Mouse (Mus musculus): ENCODE measurements around the gene Anxa5.
A peak's percentile ranks its signal among the peaks of the same experiment; 100 is the strongest.

Gene Anxa5

DNA sequence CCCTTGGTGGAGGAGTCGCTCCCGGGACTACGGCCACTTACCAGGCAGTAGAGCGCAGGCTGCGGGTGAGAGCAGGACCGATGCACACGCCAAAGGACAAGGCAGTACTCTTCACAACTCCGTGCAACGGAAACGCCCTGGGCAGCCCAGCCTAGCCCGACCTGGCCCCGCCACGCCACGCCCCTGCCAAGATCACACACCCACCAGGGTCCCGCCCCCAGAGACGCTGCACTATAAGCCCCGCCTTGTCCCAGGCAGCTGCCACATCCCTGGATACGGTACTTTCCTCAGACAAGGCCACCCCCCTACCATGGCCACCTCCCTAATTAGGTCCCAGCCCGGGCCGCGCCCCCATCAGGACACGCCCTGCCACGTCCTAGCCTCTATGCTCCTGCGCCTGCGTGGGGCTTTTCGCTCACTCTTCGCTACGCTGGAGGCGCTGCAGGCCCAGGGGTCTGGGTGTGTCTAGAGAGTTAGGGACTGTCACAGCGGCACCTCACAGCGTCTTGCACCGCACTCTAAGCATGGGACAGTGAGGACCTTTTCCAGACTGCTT is at the start of gene Anxa5, which contains the start of gene 1810062G17Rik:
Anxa5 (minus strand) TSS at position 363 of the 556 bp plus-strand sequence.
1810062G17Rik (plus strand) TSS at position 406 of the 556 bp plus-strand sequence.
- DNase-seq (ENCODE audit: low spot score) = peak; percentile 99

DNA sequence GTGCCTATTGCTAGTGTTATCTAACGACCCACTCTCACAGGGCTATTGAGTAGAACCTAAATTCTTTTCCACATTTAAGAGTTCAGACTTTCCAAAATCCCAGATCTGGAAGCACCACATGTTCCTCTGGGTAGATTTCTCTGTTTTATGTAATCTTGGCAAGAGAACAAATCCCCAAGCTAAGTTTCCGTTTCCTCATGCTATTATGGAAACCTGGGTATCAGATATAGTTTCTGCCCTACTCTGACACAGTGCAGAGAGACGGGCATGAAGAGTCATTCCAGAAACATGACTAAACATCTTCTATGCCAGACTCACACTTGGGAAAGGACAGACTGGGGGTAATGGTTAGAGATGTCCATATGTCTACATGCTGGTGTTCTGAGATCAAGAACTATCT is 48.8 kb upstream of the Anxa5 start:
- DNase-seq (ENCODE audit: low spot score) = no peak

DNA sequence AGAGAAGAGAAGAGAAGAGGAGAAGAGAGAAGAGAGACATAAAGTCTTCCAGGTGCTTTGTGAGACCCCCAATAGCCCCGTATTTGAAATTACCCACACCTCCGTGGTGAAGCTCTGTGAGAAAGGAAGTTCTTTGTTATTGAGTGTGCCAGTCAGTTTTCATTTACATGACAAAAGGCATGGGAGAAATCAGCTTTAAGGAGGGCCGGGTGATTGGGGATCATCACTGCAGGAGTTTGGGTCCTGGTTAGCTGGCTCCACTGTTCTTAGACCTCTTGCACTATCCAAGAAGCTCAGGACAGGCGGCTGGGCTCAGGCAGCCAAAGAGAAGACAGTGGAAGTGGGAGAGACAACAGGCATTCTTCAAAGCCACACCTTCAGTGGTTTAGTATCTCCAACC is 46.4 kb upstream of the Anxa5 start:
- no peak for DNase-seq (ENCODE audit: low spot score)

DNA sequence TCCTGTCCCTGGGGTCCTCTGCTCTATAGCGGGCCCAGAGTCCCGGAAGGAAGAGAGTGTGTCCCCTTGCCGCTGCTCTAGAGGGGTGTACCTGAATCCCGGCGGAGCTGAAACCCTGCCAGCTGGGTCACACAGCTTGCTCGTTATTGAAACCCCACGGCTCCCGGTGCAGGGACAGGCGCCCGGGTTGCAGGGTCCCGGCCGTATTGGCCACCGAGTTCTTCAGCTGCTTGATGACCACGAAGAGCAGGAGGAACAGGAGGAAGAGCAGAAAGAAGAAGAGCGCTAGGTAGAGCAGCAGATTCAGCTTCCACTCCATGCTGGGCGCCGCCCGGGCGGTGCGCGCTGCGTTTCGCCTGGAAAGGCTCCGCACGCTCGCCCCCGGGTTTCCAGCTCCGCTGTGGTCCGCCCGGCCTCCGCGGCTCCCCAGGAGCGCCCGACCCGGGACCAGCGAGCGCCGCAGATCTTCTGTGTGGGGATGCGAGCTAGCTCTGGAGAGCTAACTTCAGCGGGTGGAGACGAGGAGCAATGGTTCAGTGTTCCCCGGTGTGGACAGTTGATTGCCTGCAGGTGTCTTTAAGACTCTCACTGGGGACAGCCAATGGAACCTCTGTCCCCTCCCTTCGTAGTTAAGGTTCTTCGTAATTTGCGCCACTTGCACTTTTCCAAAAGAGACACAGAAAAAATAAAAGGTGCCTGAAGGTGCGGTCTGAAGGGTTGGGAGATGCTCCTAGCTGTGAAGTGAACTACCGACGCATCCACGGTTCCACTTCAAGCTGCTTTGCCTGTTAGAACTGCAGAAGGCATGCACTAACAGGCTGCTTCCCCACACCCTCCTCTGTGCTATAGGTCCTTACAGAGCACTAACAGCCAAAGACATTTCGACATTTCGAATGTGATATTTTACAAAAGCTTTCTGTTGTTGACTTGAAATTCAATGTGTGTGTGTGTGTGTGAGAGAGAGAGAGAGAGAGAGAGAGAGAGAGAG is 45.7 kb upstream of the Anxa5 start, which contains the start of gene Gm11549:
Gm11549 (minus strand) TSS at position 741 of the 988 bp plus-strand sequence.
- DNase-seq (ENCODE audit: low spot score) = no peak

DNA sequence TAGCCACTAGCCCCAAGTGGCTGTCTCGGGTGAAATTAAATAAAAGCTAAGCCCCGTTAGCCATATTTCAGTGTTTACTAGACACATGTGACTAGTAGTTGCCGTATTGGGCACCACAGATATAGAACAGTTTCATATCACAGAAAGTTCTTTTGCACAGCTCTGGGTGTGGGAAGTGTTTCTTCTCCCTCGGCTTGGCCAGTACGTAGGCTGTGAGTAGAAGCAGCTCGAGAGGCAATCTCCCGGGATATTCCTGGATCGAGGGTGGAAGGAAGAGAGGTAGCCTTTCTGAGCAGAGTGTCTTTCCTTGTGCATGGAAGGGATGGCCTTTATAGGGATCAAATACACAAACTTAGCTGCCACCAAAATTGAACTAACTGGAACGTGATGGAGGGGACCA is 40.5 kb upstream of the Anxa5 start:
- no peak for DNase-seq (ENCODE audit: low spot score)

DNA sequence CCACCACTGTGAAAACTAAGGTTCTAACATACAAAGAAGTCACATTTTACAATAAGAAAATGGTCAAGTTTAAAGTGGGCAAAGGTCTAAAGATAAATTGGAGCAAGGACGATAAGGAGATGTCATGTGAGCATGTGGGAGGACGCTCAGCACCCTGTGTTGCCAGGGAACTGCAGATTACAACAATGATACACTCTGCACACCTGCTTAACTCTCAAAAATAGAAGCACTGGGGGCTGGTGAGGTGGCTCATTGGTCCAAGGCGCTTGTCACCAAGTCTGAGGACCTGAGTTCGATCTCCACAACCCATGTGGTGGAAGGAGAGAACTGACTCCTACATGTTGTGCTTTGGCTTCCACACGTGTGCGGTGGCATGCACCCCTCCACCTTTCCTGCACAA is 35.8 kb upstream of the Anxa5 start:
- DNase-seq (ENCODE audit: low spot score) = no peak

DNA sequence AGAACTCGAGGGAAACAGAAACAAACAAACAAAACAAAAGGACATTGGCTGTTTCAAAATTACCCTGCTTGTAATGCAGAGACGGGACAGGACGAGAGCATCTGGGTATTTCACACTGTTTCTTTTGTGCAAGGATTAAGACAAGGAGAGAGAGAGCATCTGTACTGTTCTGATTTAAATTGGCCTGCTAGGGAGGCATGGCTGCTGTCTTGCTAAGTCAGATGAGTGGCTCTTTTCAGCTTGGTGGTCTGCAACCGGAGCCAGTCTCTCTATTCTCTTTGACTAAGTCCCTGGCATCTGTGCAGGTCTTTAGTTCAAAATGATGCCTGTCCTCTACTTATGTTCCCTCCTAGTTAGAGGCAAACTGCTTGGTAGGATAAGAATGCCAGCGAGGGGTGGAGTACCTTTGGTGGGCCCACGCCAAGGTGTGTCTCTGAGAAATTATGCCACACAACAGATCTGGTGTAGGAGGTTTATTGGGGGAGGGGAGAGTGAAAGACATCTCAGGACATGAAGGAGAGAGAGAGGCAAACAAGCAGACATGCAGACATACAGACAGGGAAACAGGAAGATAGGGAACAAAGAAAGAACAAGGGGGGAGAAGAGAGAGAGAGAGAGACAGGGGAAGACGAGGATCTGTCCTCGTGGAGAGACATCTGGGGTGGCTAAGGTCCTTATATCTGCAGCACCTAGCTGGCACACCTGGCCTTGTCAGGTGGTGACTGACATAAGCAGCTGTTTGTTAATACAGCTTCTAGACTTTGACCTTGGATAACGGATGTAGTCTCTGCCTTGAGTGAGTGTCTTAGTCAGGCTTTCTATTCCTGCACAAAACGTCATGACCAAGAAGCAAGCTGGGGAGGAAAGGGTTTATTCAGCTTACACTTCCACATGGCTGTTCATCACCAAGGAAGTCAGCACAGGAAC is 30.4 kb upstream of the Anxa5 start:
- no peak for DNase-seq (ENCODE audit: low spot score)

DNA sequence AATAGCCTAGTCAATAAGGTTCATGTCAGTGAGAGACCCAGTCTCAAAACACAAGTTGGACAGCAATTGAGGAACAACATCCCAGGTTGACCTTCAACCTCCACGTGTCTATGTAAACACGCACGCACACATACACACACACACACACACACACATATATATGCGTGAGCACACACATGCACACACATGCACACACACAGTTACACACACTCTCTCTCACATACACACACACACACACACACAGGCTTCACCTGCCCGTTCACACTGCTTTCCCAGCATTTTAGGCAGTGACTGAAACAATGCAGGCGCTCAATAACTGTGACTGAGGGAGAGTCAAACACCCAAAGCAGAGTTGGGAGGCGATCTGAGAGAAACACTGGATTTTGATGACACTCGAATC is 29.6 kb upstream of the Anxa5 start:
- no peak for DNase-seq (ENCODE audit: low spot score)

DNA sequence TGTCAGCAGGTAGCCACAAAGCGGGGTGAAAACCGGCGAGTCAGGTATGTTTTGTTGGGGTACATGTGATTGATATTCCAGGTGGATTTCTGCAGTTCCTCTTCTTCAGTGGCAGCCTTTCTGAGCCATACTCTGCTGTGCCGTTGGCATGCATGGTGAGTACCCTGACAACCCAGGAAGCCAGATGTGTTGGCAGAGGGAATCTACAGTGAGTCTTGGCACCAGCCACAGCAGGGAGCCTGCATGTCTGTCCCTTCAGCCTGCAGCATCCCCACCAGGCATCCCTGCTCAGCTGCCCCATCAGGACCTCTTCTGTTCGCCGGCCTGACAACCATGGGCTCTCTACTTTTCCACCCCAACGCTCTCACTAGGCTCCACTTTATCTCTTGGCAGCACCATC is 25.9 kb upstream of the Anxa5 start:
- no peak for DNase-seq (ENCODE audit: low spot score)

DNA sequence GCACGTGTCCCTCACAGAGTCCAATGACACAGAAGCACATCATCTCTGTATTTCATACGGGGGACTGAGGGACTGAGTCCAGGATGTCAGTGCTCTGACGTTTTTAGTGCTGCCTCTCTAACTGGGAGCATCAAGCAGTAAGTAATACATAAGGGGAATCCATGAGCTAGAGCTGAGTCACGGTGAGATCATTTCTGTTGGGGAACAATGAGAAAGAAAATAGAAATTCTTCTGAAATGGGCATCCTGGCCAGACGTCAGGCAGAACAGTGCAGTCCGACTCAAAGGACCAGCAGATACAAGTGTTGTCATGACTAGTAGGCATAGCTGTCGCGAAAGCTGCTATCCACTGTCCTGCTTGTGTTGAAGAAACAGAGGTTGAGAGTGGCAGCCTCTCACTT is 25.3 kb upstream of the Anxa5 start:
- no peak for DNase-seq (ENCODE audit: low spot score)

DNA sequence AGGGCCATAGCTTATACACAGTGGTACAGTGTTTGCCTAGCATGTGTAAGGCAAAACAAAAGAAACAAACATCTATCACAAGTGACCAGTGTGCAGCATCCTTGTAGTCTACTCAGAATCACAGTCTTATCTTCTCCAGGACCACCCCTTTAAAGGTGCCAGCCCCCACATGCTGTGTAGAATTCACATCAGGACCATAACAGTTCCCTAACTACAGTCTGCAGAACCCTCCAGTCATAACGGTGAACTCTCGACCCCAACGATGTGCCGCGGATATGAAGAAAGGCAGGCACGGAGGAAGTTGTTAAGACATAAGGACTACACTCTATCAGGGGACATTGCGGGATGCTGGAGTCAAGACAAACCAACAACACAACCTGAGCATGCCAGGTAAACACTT is 23.7 kb upstream of the Anxa5 start:
- no peak for DNase-seq (ENCODE audit: low spot score)

DNA sequence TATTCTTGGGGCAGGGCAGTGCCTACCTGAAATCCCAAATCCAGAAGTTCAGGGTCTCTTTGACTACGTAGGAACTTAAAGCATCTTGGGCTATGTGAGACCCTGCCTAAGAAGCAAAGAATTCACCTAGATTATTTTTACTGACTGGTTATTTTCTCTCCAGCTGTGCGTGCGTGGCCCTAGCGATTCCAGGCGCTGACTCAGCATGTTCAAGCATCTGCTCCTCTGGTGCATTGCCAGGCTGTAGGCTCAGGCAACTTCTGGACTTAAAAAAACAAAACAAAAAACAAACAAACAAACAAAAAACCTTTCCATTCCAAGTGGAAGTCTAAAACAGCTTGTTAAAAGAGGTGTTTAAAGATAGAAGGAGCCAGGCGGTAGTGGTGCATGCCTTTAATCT is 22.5 kb upstream of the Anxa5 start:
- DNase-seq (ENCODE audit: low spot score) = no peak

DNA sequence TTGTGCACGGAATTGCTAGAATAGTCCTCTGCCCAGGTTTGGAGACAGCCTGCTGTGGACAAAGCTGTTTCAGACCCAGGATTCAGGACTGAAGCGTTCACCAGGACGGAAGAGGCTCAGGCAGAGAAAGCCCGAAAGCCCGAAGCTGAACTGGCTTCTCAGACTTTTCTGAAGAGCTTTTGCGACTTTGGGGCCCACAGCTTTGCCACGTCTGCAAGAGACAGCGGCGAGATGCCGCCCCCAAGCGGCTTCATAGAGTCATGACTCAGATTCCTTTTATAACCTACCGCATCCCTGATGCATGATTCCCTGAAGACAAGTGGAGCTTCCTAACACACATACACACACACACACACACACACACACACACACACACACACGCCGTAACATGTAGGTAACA is 21.1 kb upstream of the Anxa5 start:
- peak; percentile 32 for DNase-seq (ENCODE audit: low spot score)

DNA sequence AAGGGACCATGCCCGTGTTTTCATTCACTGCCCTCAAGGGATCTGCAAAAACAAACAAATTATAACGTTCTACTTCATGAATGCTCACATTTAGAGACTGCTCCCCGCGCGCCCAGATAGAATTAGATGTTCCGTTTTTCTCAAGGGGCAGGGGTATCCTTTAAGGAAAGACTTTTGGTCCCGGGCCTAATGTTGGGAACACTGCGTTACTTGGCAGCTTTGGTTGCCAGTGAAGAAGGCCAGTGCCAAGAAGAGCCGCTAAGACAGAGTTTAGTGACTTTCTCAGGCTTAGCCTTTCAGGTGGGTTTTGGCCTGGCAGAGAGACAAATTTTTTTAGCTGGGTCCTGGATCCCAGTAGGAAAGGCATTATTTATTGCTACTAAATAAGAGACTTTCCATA is 20.6 kb upstream of the Anxa5 start:
- DNase-seq (ENCODE audit: low spot score) = no peak

DNA sequence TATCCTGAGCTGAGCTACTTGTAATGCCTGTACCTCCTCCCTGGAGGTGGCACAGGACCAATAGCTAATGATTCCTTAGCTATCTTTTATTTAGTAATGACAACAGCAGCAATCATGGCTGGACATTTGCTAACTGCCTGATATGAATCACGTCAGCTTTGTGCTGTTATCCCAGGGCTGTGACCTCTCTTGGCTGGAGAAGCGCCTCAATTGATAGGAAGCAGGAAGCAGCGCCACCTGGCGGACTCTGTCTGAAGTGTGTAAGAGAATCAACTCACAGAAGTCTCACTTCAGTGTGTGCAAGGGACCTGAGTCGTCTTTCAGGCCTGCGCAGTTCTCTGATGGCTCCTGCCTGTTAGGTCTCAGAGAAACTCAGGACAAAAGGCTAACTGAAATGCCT is 19.7 kb upstream of the Anxa5 start:
- peak; percentile 63 for DNase-seq (ENCODE audit: low spot score)

DNA sequence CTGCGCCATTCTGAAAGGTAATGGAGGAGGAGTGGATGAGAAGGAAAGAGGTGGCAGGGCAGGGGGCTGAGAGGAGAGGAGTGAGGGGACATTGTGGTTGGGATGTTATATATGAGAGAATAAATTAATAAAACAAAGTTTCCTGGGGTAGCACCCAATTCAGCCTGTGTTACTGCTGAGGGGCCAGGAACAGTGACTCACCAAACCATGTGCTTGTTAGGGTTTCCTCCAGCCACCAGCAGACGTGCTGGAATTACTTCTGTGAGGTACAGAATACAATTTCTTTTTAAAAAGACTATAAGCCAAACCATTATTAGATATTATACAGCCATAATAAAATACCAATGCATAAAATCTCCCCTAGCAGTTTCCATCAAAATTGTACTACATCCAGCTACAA is 18.9 kb upstream of the Anxa5 start:
- no peak for DNase-seq (ENCODE audit: low spot score)

DNA sequence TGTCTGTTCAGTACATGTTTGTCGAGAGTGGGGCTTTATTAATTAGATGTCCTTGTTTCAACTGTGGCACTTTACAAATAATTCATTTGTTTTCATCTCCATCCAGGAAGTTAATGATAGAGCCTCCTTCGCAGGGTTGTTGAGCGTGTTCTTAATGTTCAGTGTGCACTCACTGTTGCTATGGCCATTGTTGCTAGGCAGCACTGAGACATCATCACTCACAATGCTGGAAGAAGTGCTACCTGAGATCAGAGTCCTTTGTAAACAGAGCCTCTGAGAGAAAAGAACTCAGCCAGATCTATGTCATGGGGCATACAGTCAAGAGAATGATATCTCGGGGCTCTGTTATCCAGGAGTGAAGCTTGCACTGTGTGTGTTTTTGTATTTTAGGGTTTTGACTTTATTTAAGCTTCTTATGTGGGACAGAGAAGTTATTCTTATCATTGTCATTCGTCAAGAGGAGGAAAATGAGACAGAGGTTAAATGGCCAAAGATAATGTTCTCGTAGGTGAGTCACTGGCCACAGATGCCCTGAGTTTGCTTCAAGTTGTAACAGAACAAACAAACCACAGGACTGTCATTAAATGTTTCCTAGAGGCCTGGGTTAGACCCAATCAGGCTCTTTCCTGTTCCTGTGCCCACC is 18.1 kb upstream of the Anxa5 start:
- no peak for DNase-seq (ENCODE audit: low spot score)

DNA sequence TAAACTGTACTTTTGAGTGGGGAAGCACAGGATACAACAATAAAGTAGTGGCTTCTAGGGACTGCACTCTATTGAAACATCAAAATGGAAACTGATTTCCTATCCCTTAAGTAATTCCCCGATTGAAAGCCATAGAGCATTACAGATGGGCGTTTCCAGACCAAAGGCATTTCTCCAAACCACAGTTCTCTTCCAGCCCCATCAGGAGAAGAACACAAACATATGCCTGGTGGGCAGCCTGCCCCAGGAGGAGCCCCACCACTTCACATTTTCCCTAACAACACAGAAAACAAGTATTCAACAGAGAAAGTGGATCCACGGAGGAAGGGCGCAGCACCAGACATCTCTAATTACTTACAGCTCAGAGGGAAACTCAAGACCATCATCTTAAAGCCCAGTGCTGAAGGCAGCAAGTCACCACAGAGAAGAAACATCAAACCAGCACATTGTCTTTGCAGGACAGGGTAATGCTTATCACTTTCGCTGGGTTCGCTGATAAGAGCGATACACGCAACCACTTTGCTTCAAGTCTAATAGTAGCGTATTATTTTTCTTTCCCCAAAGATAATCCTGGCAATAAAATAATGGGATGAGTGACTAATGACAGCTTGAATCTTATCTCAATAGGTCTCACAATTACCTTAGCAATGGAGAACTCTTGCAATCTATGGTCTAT is 17.2 kb upstream of the Anxa5 start:
- no peak for DNase-seq (ENCODE audit: low spot score)

DNA sequence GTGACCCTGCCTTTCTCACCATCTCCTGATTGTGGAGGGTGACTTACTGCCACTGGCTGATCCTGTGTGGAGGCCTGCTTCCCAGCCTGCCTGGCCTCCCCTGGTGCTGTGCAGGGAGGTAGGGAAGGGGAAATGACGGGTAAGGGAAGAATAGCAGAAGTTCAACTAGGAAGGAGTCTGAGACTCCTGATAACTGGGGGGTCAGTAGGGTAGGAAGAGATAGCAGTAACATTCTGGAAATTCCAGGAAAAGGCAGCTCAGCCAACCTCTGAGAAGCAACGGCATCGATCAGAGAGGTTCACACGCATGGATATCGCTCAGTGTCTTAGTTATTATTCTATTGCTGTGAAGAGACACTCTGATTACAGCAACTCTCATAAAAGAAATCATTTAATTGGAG is 15.8 kb upstream of the Anxa5 start:
- DNase-seq (ENCODE audit: low spot score) = no peak

DNA sequence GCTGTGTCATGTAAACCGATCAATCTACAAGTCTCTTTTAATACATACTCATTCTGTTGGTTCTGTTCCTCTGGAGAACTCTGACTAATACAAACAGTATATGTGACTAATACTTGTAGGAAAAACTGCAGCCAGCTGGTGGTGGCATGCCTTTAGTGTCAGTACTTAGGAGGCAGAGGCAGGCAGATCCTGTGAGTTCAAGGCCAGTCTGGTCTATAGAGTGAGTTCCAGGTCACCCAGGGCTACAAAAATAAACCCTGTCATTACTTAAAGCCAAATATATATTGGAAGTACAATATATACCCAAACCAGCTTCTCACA is 13.9 kb upstream of the Anxa5 start:
- no peak for DNase-seq (ENCODE audit: low spot score)

DNA sequence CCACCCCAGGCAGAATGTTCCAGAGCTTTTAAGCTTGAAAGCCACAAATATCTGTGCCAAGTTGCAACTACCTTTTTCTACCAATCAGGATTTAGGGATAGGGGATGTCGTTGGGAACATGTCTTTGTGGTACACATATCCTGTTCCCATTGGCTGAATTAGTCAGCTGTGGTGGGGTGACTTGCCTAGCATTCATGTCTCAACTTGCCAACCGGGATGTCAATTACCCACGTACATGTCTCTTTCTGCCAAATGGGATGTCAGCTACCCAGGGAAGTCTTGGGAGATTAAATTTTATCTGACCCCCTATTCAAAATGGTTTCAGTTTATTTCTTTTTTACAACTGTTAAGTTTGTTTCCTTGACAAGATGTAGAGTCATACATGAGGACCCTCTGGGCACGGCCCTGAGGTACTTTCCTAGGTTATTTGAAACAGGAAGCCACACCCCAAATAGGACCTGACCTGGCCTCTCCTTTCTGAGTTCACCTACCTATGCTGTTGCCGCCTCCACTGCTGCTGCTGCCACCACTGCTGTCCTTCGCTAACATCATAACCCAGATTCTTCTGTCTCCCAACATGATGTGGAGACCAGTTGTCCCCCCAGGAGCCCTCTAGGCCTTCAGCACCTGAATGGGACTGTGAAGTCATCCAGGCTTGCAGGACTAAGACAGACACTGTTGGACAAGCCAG is 13.3 kb upstream of the Anxa5 start:
- DNase-seq (ENCODE audit: low spot score) = no peak
